Mouse (Mus musculus) liver, embryonic 16.5 days (tissue): Measurements from ENCODE around the gene Slc39a8. TPM values are rescaled to one million over a fixed set of nuclear protein-coding genes. Genes with fewer than 3 reads are reported as not detected.
A peak's percentile ranks its signal among the peaks of the same experiment; 100 is the strongest.

Experiments used
- ATAC-seq: fragments of 200-750 bp; cut with Nextera tagmentation; 2 replicates; pipeline ENCODE4 v1.8.0; 2017; ENCODE audit warnings: low read depth, mild to moderate bottlenecking, moderate number of reproducible peaks, moderate library complexity
- H3K27ac ChIP-seq: fragments of 300-500 bp; sonication (generic); 2 replicates; pipeline ENCODE4 v1.5.1; 2014; ENCODE audit warnings: mild to moderate bottlenecking, low read length
- H3K27me3 ChIP-seq: fragments of 300-500 bp; sonication (generic); 2 replicates; pipeline ENCODE4 v1.6.1; 2014; ENCODE audit warnings: low read depth, low read length, mixed read lengths; ENCODE audit not compliant: control insufficient read depth, insufficient read depth
- H3K36me3 ChIP-seq: fragments of 300-500 bp; sonication (generic); 2 replicates; pipeline ENCODE4 v1.6.1; 2014; ENCODE audit warnings: mild to moderate bottlenecking; ENCODE audit not compliant: control insufficient read depth, insufficient read depth
- H3K4me1 ChIP-seq: fragments of 300-500 bp; sonication (generic); 2 replicates; pipeline ENCODE4 v1.6.1; 2014; ENCODE audit warnings: low read depth, low read length, mixed read lengths; ENCODE audit not compliant: control insufficient read depth
- H3K4me2 ChIP-seq: fragments of 300-500 bp; sonication (generic); 2 replicates; pipeline ENCODE4 v1.6.1; 2014; ENCODE audit warnings: low read depth, low read length, mixed read lengths
- H3K4me3 ChIP-seq: fragments of 300-500 bp; sonication (generic); 2 replicates; pipeline ENCODE4 v1.5.1; 2014; ENCODE audit warnings: low read depth, mild to moderate bottlenecking, low read length
- H3K9ac ChIP-seq: fragments of 300-500 bp; sonication (generic); 2 replicates; pipeline ENCODE4 v1.6.1; 2014; ENCODE audit warnings: low read depth, low read length
- H3K9me3 ChIP-seq: fragments of 300-500 bp; sonication (generic); replicated peaks from 2 replicates; pipeline ENCODE4 v1.6.1; 2016; ENCODE audit warnings: low read length; ENCODE audit not compliant: control insufficient read depth
- WGBS: fragments of 180-500 bp; shearing (Covaris S2); extraction: QIAGEN DNeasy Blood & Tissue Kit; methylation state at CpG from one replicate; pipeline ENCODE4 v1.1.7; 2014; ENCODE audit not compliant: insufficient replicate concordance; 5-methylcytosine and 5-hydroxymethylcytosine counted together
- polyA plus RNA-seq: library from polyadenylated mRNA; unstranded; fragments of >200 nt; fragmentation: Nextera tagmentation; extraction: Ambion mirVana; gene quantifications from 2 replicates; pipeline ENCODE4 v1.2.1, GENCODE M21; 2015

The Slc39a8 gene
- polyA plus RNA-seq, 1 experiment from 2014 or later, result 31.5 TPM

DNA sequence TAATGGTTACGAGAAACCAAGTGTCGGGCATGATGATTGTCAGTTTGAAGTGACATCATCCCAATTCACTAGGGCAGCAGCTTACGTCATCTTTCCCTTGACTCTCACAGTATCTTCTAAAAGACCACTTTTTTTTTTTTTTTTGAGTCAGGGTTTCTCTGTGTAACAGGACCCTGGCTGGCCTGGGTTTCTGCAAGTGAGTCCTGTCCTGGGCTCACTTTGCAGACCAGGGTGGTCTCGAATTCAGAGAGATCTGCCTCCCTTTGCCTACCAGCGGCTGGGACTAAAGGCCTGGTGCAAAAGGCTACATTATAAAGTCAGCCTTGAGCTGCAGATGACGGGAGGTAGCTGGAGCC lies 29.9 kb downstream of the Slc39a8 start:
- Histone ChIP-seq H3K9ac (peak overlapping the region; percentile 37), H3K27me3 (no peaks in the 10 kb centered on the region), H3K27ac (peak overlapping the region; percentile 24; the same call in 1 of the 2 replicates), H3K9me3 (no peaks in the 10 kb centered on the region), H3K4me3 (no peak overlapping the region), H3K36me3 (peaks cover 18% of the 10 kb centered on the region), H3K4me1 (peaks cover 14% of the 10 kb centered on the region), H3K4me2 (peak overlapping the region; percentile 37; the same call in 1 of the 2 replicates)
- ATAC-seq, result peak; percentile 2; the same call in 1 of the 2 replicates
- WGBS, result 70% methylated on average over 6 of the region's 6 CpGs

DNA sequence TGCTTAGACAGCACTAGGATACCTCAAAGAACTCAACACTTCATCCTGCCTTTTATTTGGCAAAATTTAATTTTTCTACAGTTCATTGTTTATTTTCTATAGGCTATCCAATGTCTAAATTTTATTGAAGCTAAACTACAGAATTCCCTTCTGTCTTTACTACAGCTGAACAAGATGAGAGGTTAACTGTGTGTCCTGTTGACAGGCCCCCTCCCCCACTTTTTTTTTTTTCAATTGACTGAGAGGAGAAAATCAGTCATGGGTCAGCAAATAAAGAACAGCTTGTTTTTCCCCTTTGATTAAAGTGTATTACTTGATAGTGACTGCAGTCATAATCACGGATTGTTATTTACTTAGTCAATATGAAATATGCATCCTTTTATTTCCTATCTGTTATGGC lies 31.2 kb downstream of the Slc39a8 start:
- Histone ChIP-seq H3K36me3 (peaks cover 21% of the 10 kb centered on the region), H3K4me2 (no peak overlapping the region), H3K4me1 (peaks cover 14% of the 10 kb centered on the region), H3K27me3 (no peaks in the 10 kb centered on the region), H3K4me3 (no peak overlapping the region), H3K27ac (no peak overlapping the region), H3K9me3 (no peaks in the 10 kb centered on the region), H3K9ac (no peak overlapping the region)
- WGBS, result 78% methylated on average over 1 of the region's 1 CpGs
- ATAC-seq, result no peak

DNA sequence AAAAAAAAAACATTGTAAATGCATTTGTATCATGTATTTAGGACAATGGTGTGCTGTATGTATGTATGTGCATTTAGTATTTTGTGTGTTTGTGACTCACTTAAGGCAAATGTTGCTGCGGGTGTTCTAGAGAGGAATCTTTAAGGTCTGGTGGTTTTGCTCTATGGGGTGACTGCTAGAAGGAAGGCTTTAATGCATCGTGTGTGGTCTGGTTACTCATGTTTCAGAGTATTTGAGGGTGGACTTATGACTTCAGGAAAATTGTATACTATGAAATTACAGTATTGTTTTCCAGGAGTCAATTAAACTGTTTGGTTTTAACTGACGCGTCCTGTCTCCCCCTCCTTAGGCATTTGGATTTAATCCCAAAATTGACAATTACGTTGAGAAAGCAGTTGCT lies 32.1 kb downstream of the Slc39a8 start:
- Histone ChIP-seq H3K36me3 (peaks cover 27% of the 10 kb centered on the region), H3K4me3 (no peak overlapping the region)

DNA sequence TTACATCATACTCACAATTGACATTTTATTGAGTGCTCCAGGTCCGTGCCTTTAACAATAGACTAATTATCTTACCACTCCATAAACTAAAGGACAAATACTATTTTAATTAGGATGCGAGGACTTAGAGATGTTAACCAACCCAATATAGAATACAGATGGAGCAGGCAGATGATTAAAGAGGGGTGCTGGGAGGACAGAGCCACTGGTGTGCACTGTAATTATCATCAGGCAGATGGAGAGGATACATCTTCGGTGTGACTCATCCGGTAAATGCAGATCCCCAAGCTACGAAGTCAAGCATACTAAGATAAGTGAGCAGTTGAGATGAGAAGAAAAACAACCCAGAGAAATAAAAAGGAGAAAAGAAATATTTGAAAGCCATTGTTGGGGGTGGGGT lies 34.4 kb downstream of the Slc39a8 start:
- Histone ChIP-seq H3K36me3 (peaks cover 29% of the 10 kb centered on the region), H3K27me3 (no peaks in the 10 kb centered on the region), H3K4me3 (no peak overlapping the region), H3K4me2 (no peak overlapping the region), H3K27ac (no peak overlapping the region), H3K9ac (no peak overlapping the region), H3K4me1 (peaks cover 9% of the 10 kb centered on the region), H3K9me3 (no peaks in the 10 kb centered on the region)
- ATAC-seq, result no peak
- WGBS, result 84% methylated on average over 5 of the region's 5 CpGs

More for the DNA sequence above, 32.1 kb downstream of the Slc39a8 start:
- WGBS, result 75% methylated on average over 5 of the region's 5 CpGs
- Histone ChIP-seq H3K9ac (no peak overlapping the region), H3K4me2 (no peak overlapping the region), H3K27me3 (no peaks in the 10 kb centered on the region), H3K4me1 (peaks cover 14% of the 10 kb centered on the region), H3K27ac (no peak overlapping the region), H3K9me3 (no peaks in the 10 kb centered on the region)
- ATAC-seq, result no peak

DNA sequence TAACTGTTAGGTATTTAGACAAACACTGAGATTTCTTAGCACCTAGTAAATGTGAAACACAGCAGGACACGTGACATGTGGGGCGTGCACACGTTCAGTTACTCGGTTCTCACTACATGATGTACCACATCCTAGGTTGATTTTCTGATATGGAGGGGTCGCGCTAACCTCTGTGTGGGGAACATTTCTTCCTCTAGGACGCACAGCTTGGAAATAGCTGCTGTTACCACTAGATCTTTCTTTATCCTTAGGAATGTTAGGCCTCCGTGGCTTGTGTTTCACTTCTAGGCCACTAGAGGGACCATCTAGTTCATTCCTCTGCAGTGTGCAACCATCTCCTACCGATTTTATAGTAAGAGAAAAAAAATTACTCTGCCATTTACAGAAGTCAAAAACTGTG lies 37.7 kb downstream of the Slc39a8 start:
- Histone ChIP-seq H3K27ac (no peak overlapping the region), H3K4me2 (no peak overlapping the region), H3K9me3 (no peaks in the 10 kb centered on the region), H3K4me3 (no peak overlapping the region), H3K36me3 (peaks cover 26% of the 10 kb centered on the region), H3K4me1 (no peaks in the 10 kb centered on the region), H3K9ac (no peak overlapping the region), H3K27me3 (no peaks in the 10 kb centered on the region)
- 52% methylated on average over 9 of the region's 9 CpGs for WGBS
- ATAC-seq, result no peak

DNA sequence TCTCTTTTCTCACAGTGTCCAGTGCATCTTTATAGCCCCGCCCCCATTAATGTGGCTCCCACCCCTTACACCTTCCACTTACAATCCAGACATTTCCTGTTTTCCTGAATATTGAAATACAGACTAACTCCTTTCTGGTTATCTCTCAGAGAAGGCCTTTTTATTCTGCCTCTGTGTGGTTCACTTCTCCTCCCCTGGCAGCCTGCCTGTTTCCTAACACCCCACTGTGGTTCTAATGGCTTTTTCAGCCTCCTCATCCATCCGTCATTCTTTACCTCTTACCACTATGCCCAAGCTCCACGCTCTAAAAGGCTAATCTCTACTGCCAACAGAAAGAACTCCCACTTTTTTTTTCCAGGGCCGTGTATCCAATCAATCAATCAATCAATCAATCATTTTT lies 44.0 kb downstream of the Slc39a8 start:
- Histone ChIP-seq H3K36me3 (peaks cover 2% of the 10 kb centered on the region; the same call in 1 of the 2 replicates), H3K4me3 (no peak overlapping the region), H3K9ac (no peak overlapping the region), H3K27me3 (no peaks in the 10 kb centered on the region), H3K4me1 (no peaks in the 10 kb centered on the region), H3K27ac (no peak overlapping the region), H3K4me2 (no peak overlapping the region), H3K9me3 (no peaks in the 10 kb centered on the region)
- WGBS, result 62% methylated on average over 4 of the region's 4 CpGs
- no peak for ATAC-seq

DNA sequence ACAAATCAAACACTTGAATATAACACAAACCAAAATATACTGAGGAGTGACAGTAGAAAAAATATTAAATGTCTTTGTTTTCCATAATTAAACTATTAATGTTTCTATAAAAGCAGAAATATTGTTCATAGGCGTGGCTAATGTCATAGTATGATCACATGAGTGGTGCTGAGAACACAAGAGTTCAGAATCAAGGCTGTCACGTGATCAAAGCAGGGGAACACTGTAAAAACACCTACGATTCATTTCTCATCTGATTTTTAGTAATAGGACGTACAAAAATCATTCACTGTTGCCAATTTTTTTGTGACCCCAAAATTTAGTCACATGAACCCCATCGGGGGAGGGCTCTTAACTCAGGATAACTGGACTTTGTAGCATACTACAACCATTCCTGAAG lies 47.2 kb downstream of the Slc39a8 start:
- no peak overlapping the region for H3K4me2 ChIP-seq
- no peak overlapping the region for H3K4me3 ChIP-seq
- H3K4me1 ChIP-seq, result no peaks in the 10 kb centered on the region
- H3K27ac ChIP-seq, result no peak overlapping the region
- no peak overlapping the region for H3K9ac ChIP-seq
- 79% methylated on average over 5 of the region's 5 CpGs for WGBS
- H3K9me3 ChIP-seq, result no peaks in the 10 kb centered on the region
- H3K36me3 ChIP-seq, result no peaks in the 10 kb centered on the region; the same call in 1 of the 2 replicates
- no peak for ATAC-seq
- H3K27me3 ChIP-seq, result no peaks in the 10 kb centered on the region

DNA sequence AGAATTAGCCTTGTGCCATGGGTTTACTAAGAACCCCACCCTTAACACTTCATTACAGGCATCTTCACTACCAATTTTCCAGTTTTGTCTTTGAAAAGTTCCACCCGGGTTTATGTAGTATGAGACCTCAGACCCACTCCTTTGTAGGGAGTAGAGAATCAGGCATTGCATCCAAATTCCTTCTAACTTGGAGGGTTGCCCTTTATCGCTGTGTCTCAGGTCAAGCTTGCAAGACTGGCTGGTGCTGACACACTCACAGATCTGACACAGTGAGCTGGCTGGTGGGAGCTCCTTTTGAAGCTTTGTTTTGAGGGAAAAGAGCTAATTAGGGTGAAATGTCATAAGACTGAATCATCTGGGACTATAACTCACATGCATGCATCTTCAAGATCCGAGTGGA lies 48.5 kb downstream of the Slc39a8 start:
- Histone ChIP-seq H3K27me3 (no peaks in the 10 kb centered on the region), H3K27ac (no peak overlapping the region), H3K4me2 (no peak overlapping the region), H3K4me1 (no peaks in the 10 kb centered on the region), H3K36me3 (peaks cover 2% of the 10 kb centered on the region; the same call in 1 of the 2 replicates), H3K9ac (no peak overlapping the region), H3K4me3 (no peak overlapping the region), H3K9me3 (no peaks in the 10 kb centered on the region)
- ATAC-seq, result no peak
- WGBS, result 70% methylated on average over 3 of the region's 3 CpGs

DNA sequence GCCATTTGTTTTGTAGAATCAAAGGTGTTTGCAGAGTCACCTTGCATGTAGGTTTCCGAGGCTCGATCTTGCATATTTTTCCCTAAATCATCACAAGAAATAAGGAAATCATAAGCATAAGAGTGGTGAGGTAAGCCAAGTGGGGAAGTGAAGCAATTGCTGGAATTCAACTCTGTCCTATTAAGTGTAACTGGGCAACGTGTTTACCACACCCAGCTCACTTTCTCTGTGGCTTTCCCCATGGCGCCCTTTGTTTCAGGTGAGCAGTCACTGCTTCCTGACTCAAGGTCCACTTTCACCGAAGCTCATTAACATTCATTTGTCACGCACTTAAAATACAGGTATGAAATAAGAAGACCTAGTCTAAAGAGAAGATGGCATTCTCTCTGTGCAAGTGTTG lies 53.0 kb downstream of the Slc39a8 start:
- no peaks in the 10 kb centered on the region for H3K27me3 ChIP-seq
- H3K9ac ChIP-seq, result no peak overlapping the region
- peaks cover 2% of the 10 kb centered on the region; the same call in 1 of the 2 replicates for H3K36me3 ChIP-seq
- H3K9me3 ChIP-seq, result no peaks in the 10 kb centered on the region
- H3K4me3 ChIP-seq, result no peak overlapping the region
- no peak for ATAC-seq
- H3K4me2 ChIP-seq, result no peak overlapping the region
- H3K4me1 ChIP-seq, result no peaks in the 10 kb centered on the region
- no peak overlapping the region for H3K27ac ChIP-seq
- 82% methylated on average over 6 of the region's 6 CpGs for WGBS
